Mouse (Mus musculus) limb, embryonic 11.5 days (tissue): Measurements from ENCODE around the gene 2810408A11Rik. TPM values are rescaled to one million over a fixed set of nuclear protein-coding genes. Genes with fewer than 3 reads are reported as not detected.

ENCODE experiments used
- ATAC-seq: fragments of 200-750 bp; cut with Nextera tagmentation; 2 replicates; pipeline ENCODE4 v1.8.0; 2017; ENCODE audit warnings: low read depth; ENCODE audit not compliant: insufficient number of reproducible peaks, low FRiP score, low TSS enrichment
- DNase-seq: peaks from one replicate; pipeline ENCODE4 v3.0.0-alpha.2; 2015; ENCODE audit warnings: low spot score
- H3K27ac ChIP-seq: fragments of 300-500 bp; sonication (generic); replicated peaks from 2 replicates; pipeline ENCODE4 v1.5.1; 2014; ENCODE audit warnings: low read depth, mild to moderate bottlenecking, low read length
- H3K27me3 ChIP-seq: fragments of 300-500 bp; sonication (generic); 2 replicates; pipeline ENCODE4 v1.6.1; 2014; ENCODE audit warnings: mild to moderate bottlenecking, low read length, mixed read lengths; ENCODE audit not compliant: control insufficient read depth, insufficient read depth
- H3K36me3 ChIP-seq: fragments of 300-500 bp; sonication (generic); 2 replicates; pipeline ENCODE4 v1.6.1; 2014; ENCODE audit warnings: mild to moderate bottlenecking, low read length, moderate library complexity, mixed read lengths; ENCODE audit not compliant: control insufficient read depth, insufficient read depth
- H3K4me1 ChIP-seq: fragments of 300-500 bp; sonication (generic); 2 replicates; pipeline ENCODE4 v1.6.1; 2014; ENCODE audit warnings: low read length, mixed read lengths; ENCODE audit not compliant: control insufficient read depth, insufficient read depth
- H3K4me2 ChIP-seq: fragments of 300-500 bp; sonication (generic); 2 replicates; pipeline ENCODE4 v1.6.1; 2014; ENCODE audit warnings: low read depth, mild to moderate bottlenecking, moderate library complexity; ENCODE audit not compliant: severe bottlenecking
- H3K4me3 ChIP-seq: fragments of 300-500 bp; sonication (generic); 2 replicates; pipeline ENCODE4 v1.5.1; 2014; ENCODE audit warnings: low read depth, low read length
- H3K9ac ChIP-seq: fragments of 300-500 bp; sonication (generic); 2 replicates; pipeline ENCODE4 v1.6.1; 2014; ENCODE audit warnings: mild to moderate bottlenecking, low read length
- H3K9me3 ChIP-seq: fragments of 300-500 bp; sonication (generic); 2 replicates; pipeline ENCODE4 v1.6.1; 2016; ENCODE audit warnings: low read length; ENCODE audit not compliant: control insufficient read depth
- WGBS: fragments of 180-500 bp; shearing (Covaris S2); extraction: QIAGEN DNeasy Blood & Tissue Kit; methylation state at CpG from one replicate; pipeline ENCODE4 v1.1.7; 2014; 5-methylcytosine and 5-hydroxymethylcytosine counted together
- polyA plus RNA-seq: library from polyadenylated mRNA; unstranded; fragments of >200 nt; fragmentation: Nextera tagmentation; extraction: Ambion mirVana; gene quantifications from 2 replicates; pipeline ENCODE4 v1.2.1, GENCODE M21; 2014

Gene 2810408A11Rik
- polyA plus RNA-seq, 1 experiment from 2014 or later: 26.5 TPM

DNA sequence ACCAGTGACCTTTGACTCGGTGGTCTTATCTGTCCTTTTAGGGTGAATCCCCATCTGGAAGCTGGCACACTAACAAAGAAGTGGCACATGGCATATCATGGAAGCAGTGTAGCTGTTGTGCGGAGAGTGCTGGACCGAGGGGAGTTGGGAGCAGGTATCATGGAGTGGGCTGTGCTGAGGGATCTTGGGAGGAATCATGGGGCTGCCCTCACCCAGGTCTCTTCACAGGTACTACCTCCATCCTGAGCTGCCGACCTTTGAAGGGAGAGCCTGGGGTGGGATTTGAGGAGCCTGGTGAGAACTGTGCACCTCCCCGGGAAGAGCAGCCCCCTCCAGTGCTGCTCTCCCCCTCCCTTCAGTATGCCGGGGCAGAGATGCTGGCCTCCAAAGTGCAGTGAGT is 10.9 kb upstream of the 2810408A11Rik start:
- DNase-seq: no peak
- H3K36me3 ChIP-seq: peaks cover 51% of the 10 kb centered on the region
- 97% methylated on average over 6 of the region's 6 CpGs for WGBS
- H3K9ac ChIP-seq: no peak overlapping the region
- H3K27ac ChIP-seq: no peak overlapping the region
- peaks cover 14% of the 10 kb centered on the region for H3K4me1 ChIP-seq
- ATAC-seq: no peak
- no peaks in the 10 kb centered on the region for H3K27me3 ChIP-seq
- H3K4me3 ChIP-seq: no peak overlapping the region
- no peaks in the 10 kb centered on the region for H3K9me3 ChIP-seq
- no peak overlapping the region for H3K4me2 ChIP-seq

DNA sequence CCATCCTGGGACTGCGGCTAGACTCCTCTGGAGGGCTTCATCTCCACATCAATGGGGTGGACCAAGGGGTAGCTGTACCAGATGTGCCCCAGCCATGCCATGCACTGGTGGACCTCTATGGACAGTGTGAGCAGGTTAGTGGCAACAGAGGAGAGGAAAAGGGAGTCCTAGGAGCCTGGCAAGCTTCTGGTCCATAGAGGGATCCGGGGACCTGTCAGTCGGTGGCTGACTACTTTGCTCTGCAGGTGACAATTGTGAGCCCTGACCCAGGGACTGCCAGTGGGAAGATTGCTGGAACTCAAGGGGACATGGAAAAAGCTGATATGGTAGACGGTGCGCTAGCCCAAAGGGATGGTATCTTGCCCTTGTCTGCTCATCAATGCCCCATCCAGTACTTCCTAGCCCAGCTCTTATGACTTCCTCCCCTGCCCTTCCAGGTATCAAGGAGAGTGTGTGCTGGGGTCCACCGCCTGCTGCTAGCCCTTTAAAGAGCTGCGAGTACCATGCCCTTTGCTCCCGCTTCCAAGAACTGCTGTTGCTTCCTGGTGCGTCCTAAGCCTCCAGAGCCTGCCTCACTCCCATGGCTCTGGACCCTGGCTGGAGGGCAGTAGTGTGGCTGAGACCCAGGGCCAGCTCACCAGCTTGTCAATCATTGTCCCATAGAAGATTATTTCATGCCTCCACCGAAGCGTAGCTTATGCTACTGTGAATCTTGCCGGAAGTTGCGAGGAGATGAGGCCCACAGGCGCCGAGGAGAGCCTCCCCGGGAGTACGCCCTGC is 10.2 kb upstream of the 2810408A11Rik start:
- ATAC-seq (no peak), DNase-seq (no peak)
- 91% methylated on average over 17 of the region's 17 CpGs for WGBS
- Histone ChIP-seq H3K4me3 (no peak overlapping the region), H3K4me1 (peaks cover 14% of the 10 kb centered on the region), H3K36me3 (peaks cover 53% of the 10 kb centered on the region), H3K27me3 (no peaks in the 10 kb centered on the region), H3K27ac (no peak overlapping the region), H3K9me3 (no peaks in the 10 kb centered on the region), H3K4me2 (no peak overlapping the region), H3K9ac (no peak overlapping the region)

DNA sequence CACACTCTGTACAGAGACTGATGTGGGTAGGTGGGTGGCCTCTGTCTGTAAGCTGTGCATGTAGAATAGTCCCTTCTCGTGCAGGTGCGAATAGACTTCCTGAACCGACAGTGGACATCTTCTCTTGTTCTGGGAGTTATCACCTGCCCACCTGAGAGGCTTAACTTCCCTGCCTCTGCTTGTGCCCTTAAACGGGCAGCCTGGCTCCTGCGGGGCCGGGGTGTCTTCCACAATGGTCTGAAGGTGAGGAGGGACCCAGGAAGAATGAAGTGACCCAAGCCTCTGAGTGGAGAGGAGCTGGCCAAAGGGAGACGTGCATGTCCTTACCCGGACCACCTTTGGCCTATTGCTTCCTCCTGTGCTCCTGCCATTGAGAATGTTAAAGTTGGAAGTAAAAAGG is 9.4 kb upstream of the 2810408A11Rik start:
- no peak overlapping the region for H3K4me3 ChIP-seq
- no peak for ATAC-seq
- H3K9me3 ChIP-seq: no peaks in the 10 kb centered on the region
- WGBS: 92% methylated on average over 8 of the region's 8 CpGs
- no peak overlapping the region for H3K4me2 ChIP-seq
- no peak overlapping the region for H3K9ac ChIP-seq
- H3K4me1 ChIP-seq: peaks cover 11% of the 10 kb centered on the region
- peaks cover 56% of the 10 kb centered on the region for H3K36me3 ChIP-seq
- no peaks in the 10 kb centered on the region for H3K27me3 ChIP-seq
- no peak overlapping the region for H3K27ac ChIP-seq
- DNase-seq: no peak

DNA sequence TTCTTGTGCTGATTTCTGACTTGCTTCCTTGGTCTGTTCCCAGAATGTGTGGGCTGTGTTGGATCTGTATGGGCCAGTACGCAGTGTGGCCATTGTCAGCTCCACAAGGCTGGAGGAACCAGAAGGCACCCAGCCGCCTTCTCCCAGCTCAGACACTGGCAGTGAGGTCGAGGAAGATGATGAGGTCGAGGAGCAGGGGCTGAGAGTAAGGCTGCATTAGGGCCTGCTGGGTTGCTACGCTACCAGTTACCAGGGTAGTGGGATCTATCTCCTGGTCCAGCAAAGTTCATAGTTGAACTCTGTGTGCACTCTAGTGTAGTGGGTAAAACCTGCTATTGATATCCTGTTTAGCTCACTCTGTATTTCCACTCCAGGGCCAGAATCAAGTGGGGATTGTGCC is 8.4 kb upstream of the 2810408A11Rik start:
- no peaks in the 10 kb centered on the region for H3K27me3 ChIP-seq
- no peak overlapping the region for H3K9ac ChIP-seq
- no peaks in the 10 kb centered on the region for H3K9me3 ChIP-seq
- ATAC-seq (no peak), DNase-seq (no peak)
- H3K4me2 ChIP-seq: no peak overlapping the region
- no peak overlapping the region for H3K4me3 ChIP-seq
- H3K27ac ChIP-seq: no peak overlapping the region
- 91% methylated on average over 5 of the region's 5 CpGs for WGBS
- H3K4me1 ChIP-seq: peaks cover 6% of the 10 kb centered on the region; the same call in 1 of the 2 replicates
- H3K36me3 ChIP-seq: peaks cover 61% of the 10 kb centered on the region

DNA sequence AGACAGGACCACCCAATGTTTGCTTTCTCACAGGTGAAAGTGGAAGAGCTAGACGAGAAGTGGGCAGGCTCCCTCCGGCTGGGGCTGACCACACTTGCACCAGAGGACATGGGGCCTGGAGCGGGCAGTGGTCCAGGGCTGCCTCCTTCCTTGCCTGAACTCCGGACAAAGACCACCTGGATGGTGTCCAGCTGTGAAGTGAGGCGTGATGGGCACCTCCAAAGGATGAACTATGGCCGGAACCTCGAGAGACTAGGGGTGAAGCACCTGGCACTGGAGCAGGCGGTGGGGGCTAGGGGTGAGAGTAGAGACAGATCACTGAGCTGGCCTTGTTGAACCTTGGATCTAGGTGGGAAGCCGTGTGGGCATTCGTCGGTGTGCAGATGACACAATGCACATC is 7.9 kb upstream of the 2810408A11Rik start:
- Histone ChIP-seq H3K9ac (no peak overlapping the region), H3K4me2 (no peak overlapping the region), H3K36me3 (peaks cover 67% of the 10 kb centered on the region), H3K4me1 (peaks cover 6% of the 10 kb centered on the region; the same call in 1 of the 2 replicates), H3K9me3 (no peaks in the 10 kb centered on the region), H3K4me3 (no peak overlapping the region), H3K27ac (no peak overlapping the region), H3K27me3 (no peaks in the 10 kb centered on the region)
- DNase-seq (no peak), ATAC-seq (no peak)
- 95% methylated on average over 11 of the region's 11 CpGs for WGBS

DNA sequence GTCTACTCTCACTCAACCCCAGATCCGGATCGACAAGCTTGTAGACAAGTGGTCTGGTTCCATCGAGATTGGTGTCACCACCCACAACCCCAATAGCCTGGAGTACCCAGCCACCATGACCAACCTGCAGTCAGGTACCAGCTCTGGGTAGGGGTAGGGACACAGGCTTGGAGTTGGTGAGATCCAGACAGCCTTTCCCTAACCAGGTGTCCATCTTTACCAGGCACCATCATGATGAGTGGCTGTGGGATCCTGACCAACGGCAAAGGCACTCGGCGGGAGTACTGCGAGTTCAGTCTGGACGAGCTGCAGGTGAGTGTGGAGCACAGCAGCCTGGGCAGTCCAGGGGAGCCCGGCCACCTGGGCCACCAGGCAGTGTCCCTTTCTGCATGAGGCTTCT is 3.5 kb upstream of the 2810408A11Rik start:
- no peak overlapping the region for H3K9ac ChIP-seq
- H3K27ac ChIP-seq: no peak overlapping the region
- 94% methylated on average over 9 of the region's 9 CpGs for WGBS
- no peak for DNase-seq
- H3K4me2 ChIP-seq: no peak overlapping the region
- H3K9me3 ChIP-seq: no peaks in the 10 kb centered on the region
- H3K4me3 ChIP-seq: no peak overlapping the region
- H3K36me3 ChIP-seq: peaks cover 43% of the 10 kb centered on the region
- ATAC-seq: no peak
- H3K27me3 ChIP-seq: no peaks in the 10 kb centered on the region
- peaks cover 16% of the 10 kb centered on the region for H3K4me1 ChIP-seq

DNA sequence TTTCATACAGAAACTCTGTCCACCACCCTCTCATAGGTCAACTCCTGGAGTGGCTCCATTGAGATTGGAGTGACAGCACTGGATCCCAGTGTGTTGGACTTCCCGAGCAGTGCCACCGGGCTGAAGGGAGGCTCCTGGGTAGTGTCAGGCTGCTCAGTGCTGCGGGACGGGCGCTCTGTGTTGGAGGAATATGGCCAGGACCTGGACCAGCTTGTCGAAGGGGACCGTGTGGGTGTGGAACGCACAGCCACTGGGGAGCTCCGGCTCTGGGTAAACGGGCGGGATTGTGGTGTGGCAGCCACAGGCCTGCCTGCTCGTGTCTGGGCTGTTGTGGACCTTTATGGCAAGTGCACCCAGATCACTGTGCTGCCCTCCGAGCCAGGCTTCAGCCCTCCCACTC is 2.2 kb upstream of the 2810408A11Rik start:
- Histone ChIP-seq H3K4me2 (peak overlapping the region; percentile 90), H3K27ac (no peak overlapping the region), H3K9me3 (no peaks in the 10 kb centered on the region), H3K4me3 (peak overlapping the region; percentile 74; the same call in 1 of the 2 replicates), H3K4me1 (peaks cover 18% of the 10 kb centered on the region), H3K36me3 (peaks cover 34% of the 10 kb centered on the region), H3K27me3 (no peaks in the 10 kb centered on the region), H3K9ac (no peak overlapping the region)
- WGBS: 88% methylated on average over 13 of the region's 13 CpGs
- DNase-seq: no peak
- no peak for ATAC-seq

DNA sequence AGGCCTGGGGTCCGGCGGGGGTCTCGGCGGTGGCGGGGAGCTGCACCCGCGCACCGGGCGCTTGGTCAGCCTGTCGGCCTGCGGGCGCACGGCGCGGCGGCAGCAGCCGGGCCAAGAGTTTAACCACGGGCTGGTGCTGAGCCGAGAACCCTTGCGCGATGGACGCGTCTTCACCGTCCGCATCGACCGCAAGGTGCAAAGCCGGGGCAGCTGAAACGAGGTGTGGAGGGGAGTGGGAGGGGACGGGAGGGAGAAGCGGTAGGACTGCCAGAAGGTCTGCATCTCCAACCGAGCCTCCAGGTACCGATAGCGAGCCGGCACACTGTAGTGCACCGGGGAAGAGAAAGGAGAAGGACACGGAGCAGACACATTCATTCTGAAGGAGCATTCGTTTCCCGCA is 1.2 kb upstream of the 2810408A11Rik start:
- DNase-seq: no peak
- Histone ChIP-seq H3K4me3 (peak overlapping the region; percentile 74), H3K4me2 (peak overlapping the region; percentile 90), H3K9ac (peak overlapping the region; percentile 99), H3K4me1 (peaks cover 18% of the 10 kb centered on the region), H3K27me3 (no peaks in the 10 kb centered on the region), H3K27ac (peak overlapping the region; percentile 97), H3K9me3 (no peaks in the 10 kb centered on the region), H3K36me3 (peaks cover 31% of the 10 kb centered on the region)
- under 1% methylated on average over 39 of the region's 39 CpGs for WGBS
- no peak; the same call in 1 of the 2 replicates for ATAC-seq
